Mouse (Mus musculus) liver, embryonic 16.5 days (tissue): Measurements from ENCODE around the gene Myt1l. TPM values are rescaled to one million over a fixed set of nuclear protein-coding genes. Genes with fewer than 3 reads are reported as not detected.

Experiments used
- ATAC-seq: fragments of 200-750 bp; cut with Nextera tagmentation; 2 replicates; pipeline ENCODE4 v1.8.0; 2017; ENCODE audit warnings: low read depth, mild to moderate bottlenecking, moderate number of reproducible peaks, moderate library complexity
- H3K27ac ChIP-seq: fragments of 300-500 bp; sonication (generic); 2 replicates; pipeline ENCODE4 v1.5.1; 2014; ENCODE audit warnings: mild to moderate bottlenecking, low read length
- H3K27me3 ChIP-seq: fragments of 300-500 bp; sonication (generic); 2 replicates; pipeline ENCODE4 v1.6.1; 2014; ENCODE audit warnings: low read depth, low read length, mixed read lengths; ENCODE audit not compliant: control insufficient read depth, insufficient read depth
- H3K36me3 ChIP-seq: fragments of 300-500 bp; sonication (generic); 2 replicates; pipeline ENCODE4 v1.6.1; 2014; ENCODE audit warnings: mild to moderate bottlenecking; ENCODE audit not compliant: control insufficient read depth, insufficient read depth
- H3K4me1 ChIP-seq: fragments of 300-500 bp; sonication (generic); 2 replicates; pipeline ENCODE4 v1.6.1; 2014; ENCODE audit warnings: low read depth, low read length, mixed read lengths; ENCODE audit not compliant: control insufficient read depth
- H3K4me2 ChIP-seq: fragments of 300-500 bp; sonication (generic); 2 replicates; pipeline ENCODE4 v1.6.1; 2014; ENCODE audit warnings: low read depth, low read length, mixed read lengths
- H3K4me3 ChIP-seq: fragments of 300-500 bp; sonication (generic); 2 replicates; pipeline ENCODE4 v1.5.1; 2014; ENCODE audit warnings: low read depth, mild to moderate bottlenecking, low read length
- H3K9ac ChIP-seq: fragments of 300-500 bp; sonication (generic); 2 replicates; pipeline ENCODE4 v1.6.1; 2014; ENCODE audit warnings: low read depth, low read length
- H3K9me3 ChIP-seq: fragments of 300-500 bp; sonication (generic); replicated peaks from 2 replicates; pipeline ENCODE4 v1.6.1; 2016; ENCODE audit warnings: low read length; ENCODE audit not compliant: control insufficient read depth
- WGBS: fragments of 180-500 bp; shearing (Covaris S2); extraction: QIAGEN DNeasy Blood & Tissue Kit; methylation state at CpG from one replicate; pipeline ENCODE4 v1.1.7; 2014; ENCODE audit not compliant: insufficient replicate concordance; 5-methylcytosine and 5-hydroxymethylcytosine counted together
- polyA plus RNA-seq: library from polyadenylated mRNA; unstranded; fragments of >200 nt; fragmentation: Nextera tagmentation; extraction: Ambion mirVana; gene quantifications from 2 replicates; pipeline ENCODE4 v1.2.1, GENCODE M21; 2015

The Myt1l gene
- polyA plus RNA-seq, 1 experiment from 2014 or later = 0.07 TPM

- Histone ChIP-seq H3K4me3 (no peak overlapping the region), H3K27me3 (no peaks in the 10 kb centered on the region), H3K27ac (no peak overlapping the region), H3K4me2 (no peak overlapping the region), H3K4me1 (no peaks in the 10 kb centered on the region), H3K9me3 (no peaks in the 10 kb centered on the region), H3K9ac (no peak overlapping the region), H3K36me3 (no peaks in the 10 kb centered on the region)
- no peak for ATAC-seq
- 68% methylated on average over 12 of the region's 12 CpGs for WGBS
These were observed 127.5 kb downstream of the Myt1l start for GRCm38 (mm10) chr12:29655673-29656072.

GRCm38 (mm10) chr12:29657061-29657460 is 128.9 kb downstream of the Myt1l start:
- Histone ChIP-seq H3K36me3 (no peaks in the 10 kb centered on the region), H3K9ac (no peak overlapping the region), H3K4me3 (no peak overlapping the region), H3K27me3 (no peaks in the 10 kb centered on the region), H3K4me1 (no peaks in the 10 kb centered on the region), H3K27ac (no peak overlapping the region), H3K4me2 (no peak overlapping the region), H3K9me3 (no peaks in the 10 kb centered on the region)
- WGBS = 28% methylated on average over 3 of the region's 3 CpGs
- ATAC-seq = no peak

- H3K27me3 ChIP-seq = no peaks in the 10 kb centered on the region
- H3K9ac ChIP-seq = no peak overlapping the region
- no peak overlapping the region for H3K4me3 ChIP-seq
- no peaks in the 10 kb centered on the region for H3K9me3 ChIP-seq
- no peak for ATAC-seq
- WGBS = 44% methylated on average over 2 of the region's 2 CpGs
- no peak overlapping the region for H3K27ac ChIP-seq
- H3K36me3 ChIP-seq = no peaks in the 10 kb centered on the region
- H3K4me2 ChIP-seq = no peak overlapping the region
- no peaks in the 10 kb centered on the region for H3K4me1 ChIP-seq
These were observed 129.7 kb downstream of the Myt1l start for GRCm38 (mm10) chr12:29657870-29658269.

- 62% methylated on average over 7 of the region's 7 CpGs for WGBS
- no peak for ATAC-seq
These were observed 143.8 kb downstream of the Myt1l start for GRCm38 (mm10) chr12:29671984-29672383.

GRCm38 (mm10) chr12:29675594-29676362 is 147.6 kb downstream of the Myt1l start:
- WGBS = 39% methylated on average over 14 of the region's 14 CpGs
- H3K27me3 ChIP-seq = no peaks in the 10 kb centered on the region
- no peaks in the 10 kb centered on the region for H3K36me3 ChIP-seq
- no peaks in the 10 kb centered on the region for H3K9me3 ChIP-seq
- H3K4me2 ChIP-seq = no peak overlapping the region
- H3K4me1 ChIP-seq = no peaks in the 10 kb centered on the region
- H3K4me3 ChIP-seq = no peak overlapping the region
- no peak overlapping the region for H3K27ac ChIP-seq
- ATAC-seq = no peak
- no peak overlapping the region for H3K9ac ChIP-seq

More at GRCm38 (mm10) chr12:29671984-29672383, 143.8 kb downstream of the Myt1l start:
- no peaks in the 10 kb centered on the region for H3K27me3 ChIP-seq
- no peak overlapping the region for H3K4me3 ChIP-seq
- H3K4me1 ChIP-seq = no peaks in the 10 kb centered on the region
- no peak overlapping the region for H3K4me2 ChIP-seq
- H3K27ac ChIP-seq = no peak overlapping the region
- no peaks in the 10 kb centered on the region for H3K36me3 ChIP-seq
- no peak overlapping the region for H3K9ac ChIP-seq
- H3K9me3 ChIP-seq = no peaks in the 10 kb centered on the region

- no peak overlapping the region for H3K9ac ChIP-seq
- H3K4me2 ChIP-seq = no peak overlapping the region
- no peaks in the 10 kb centered on the region for H3K27me3 ChIP-seq
- H3K9me3 ChIP-seq = no peaks in the 10 kb centered on the region
- no peaks in the 10 kb centered on the region for H3K36me3 ChIP-seq
- H3K27ac ChIP-seq = no peak overlapping the region
- no peaks in the 10 kb centered on the region for H3K4me1 ChIP-seq
- no peak for ATAC-seq
- no peak overlapping the region for H3K4me3 ChIP-seq
- WGBS = 61% methylated on average over 8 of the region's 8 CpGs
These were observed 154.2 kb downstream of the Myt1l start for GRCm38 (mm10) chr12:29682384-29682783.

GRCm38 (mm10) chr12:29682946-29683345 is 154.8 kb downstream of the Myt1l start:
- Histone ChIP-seq H3K4me2 (no peak overlapping the region), H3K4me1 (no peaks in the 10 kb centered on the region), H3K27me3 (no peaks in the 10 kb centered on the region), H3K9ac (no peak overlapping the region), H3K9me3 (no peaks in the 10 kb centered on the region), H3K27ac (no peak overlapping the region), H3K36me3 (no peaks in the 10 kb centered on the region), H3K4me3 (no peak overlapping the region)
- whole genome bisulfite sequencing = 65% methylated on average over 8 of the region's 8 CpGs
- no peak for ATAC-seq

GRCm38 (mm10) chr12:29686241-29686640 is 158.1 kb downstream of the Myt1l start:
- no peaks in the 10 kb centered on the region for H3K9me3 ChIP-seq
- 48% methylated on average over 8 of the region's 8 CpGs for WGBS
- H3K36me3 ChIP-seq = no peaks in the 10 kb centered on the region
- no peak overlapping the region for H3K27ac ChIP-seq
- no peak for ATAC-seq
- H3K9ac ChIP-seq = no peak overlapping the region
- no peak overlapping the region for H3K4me3 ChIP-seq
- H3K4me2 ChIP-seq = no peak overlapping the region
- H3K27me3 ChIP-seq = no peaks in the 10 kb centered on the region
- H3K4me1 ChIP-seq = no peaks in the 10 kb centered on the region

- Histone ChIP-seq H3K9me3 (no peaks in the 10 kb centered on the region), H3K4me1 (no peaks in the 10 kb centered on the region), H3K27me3 (no peaks in the 10 kb centered on the region), H3K4me3 (no peak overlapping the region), H3K36me3 (no peaks in the 10 kb centered on the region), H3K9ac (no peak overlapping the region), H3K27ac (no peak overlapping the region), H3K4me2 (no peak overlapping the region)
- no peak for ATAC-seq
- 42% methylated on average over 5 of the region's 5 CpGs for WGBS
These were observed 163.4 kb downstream of the Myt1l start for GRCm38 (mm10) chr12:29691566-29691965.
